Mouse (Mus musculus): ENCODE results near the gene Lypd9.
"Not testable (repeated sequence)": the region's sequence is repeated elsewhere in the genome, so short reads cannot be mapped to it uniquely, and the experiment has no call there.

Lypd9 gene

DNA sequence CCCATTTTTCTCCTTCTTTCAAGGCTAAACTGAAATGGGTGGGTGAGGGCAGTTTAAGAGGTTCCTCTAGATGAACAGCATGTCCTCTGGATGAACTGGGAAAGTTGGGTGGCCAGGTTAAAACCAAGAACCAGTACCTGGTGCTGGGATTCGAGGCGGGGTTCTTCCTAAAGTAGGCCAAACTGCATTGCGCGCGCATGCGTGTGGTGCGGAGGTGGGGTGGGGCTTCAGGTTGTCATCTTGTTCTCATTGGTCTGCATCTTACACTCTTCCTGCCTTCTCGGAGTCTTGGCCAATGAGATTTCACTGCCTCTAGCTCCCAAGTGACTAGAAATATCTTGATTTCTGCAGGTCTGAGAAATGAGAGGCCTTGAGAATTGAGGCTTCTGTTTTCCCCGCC is at the start of gene Lypd9:
Gene Lypd9, minus strand, starts transcription at position 165 of the 400 bp plus-strand sequence.
- no peak for DNase-seq

DNA sequence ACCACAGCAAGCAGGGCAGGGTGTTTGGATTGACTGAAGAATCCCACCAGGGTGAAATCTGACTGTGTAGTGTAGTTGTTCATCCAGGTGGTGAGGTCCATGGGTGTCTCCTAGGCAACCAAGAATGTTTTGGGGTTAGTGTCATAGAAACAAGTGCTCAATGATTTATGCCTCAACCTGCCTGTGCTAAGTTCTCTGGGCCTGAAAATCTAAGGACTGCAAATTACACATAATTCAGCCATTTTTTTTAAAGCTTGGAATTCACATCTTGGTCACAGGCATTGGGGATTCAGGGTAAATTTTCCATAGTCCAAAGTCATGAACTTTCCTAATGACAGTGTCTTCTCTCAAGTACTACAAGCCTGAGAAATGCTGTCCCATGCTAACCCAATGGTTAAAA is 49.7 kb upstream of the Lypd9 start, which contains the start of gene Olfr331:
Gene Olfr331, minus strand, starts transcription at position 101 of the 400 bp plus-strand sequence.
- DNase-seq = not testable (repeated sequence)

DNA sequence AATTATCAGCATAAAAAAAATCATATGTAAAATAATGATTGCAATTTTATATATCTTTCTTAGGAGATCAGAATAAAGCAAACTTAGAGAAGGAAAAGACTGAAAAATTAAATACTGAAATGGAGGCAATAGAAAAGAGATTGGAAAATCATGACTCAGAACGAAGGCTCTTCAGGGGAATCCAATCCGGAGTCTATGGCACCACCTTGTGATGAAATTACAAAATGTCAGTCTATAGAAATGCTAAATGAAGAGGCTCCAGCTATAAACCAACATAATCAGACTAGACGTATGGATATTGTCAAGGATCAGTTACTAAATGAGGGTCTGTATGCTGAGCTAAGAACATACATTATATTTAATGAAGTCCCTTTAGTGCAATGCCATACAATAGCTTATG is 46.6 kb upstream of the Lypd9 start:
- no peak for DNase-seq

DNA sequence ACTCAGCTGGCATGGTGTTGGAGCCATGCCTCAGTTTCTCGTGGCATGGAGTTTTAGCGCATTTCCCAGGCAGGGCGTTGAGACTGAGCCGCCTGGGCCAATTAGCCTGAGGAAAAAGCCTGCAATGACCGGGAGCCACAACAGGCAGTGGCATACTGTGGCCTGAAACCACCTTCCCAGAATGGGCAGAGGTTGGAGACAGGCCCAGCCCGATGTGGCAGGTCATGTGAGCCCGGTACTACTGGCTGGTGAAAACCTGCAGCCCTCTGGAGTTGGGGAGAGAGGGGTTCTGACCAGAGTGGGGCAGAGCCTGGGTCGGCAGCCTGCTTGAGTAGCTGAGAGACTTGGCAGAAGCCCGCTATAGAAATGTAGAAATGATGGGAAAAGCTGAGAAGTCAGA is 46.0 kb upstream of the Lypd9 start:
- no peak for DNase-seq

DNA sequence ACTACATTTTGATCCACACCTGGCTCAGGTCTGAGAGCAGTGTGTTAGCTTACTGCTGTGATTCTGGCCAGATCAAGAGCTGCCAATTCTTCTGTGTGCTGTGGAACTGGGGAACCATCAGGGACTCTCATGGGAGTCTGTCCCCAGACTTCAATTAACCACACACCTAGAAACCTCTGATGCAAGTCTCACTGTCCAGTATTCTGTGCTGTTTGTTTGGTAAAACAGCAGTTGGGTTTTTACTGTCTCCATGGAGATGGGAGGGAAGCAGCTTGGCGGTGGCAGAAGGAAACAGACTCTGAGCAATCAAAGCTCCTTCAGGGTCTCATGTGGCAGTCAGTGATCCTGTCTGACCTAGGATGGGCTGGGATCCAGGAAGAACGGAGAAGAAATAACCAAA is 39.7 kb upstream of the Lypd9 start, which contains the start of gene Olfr332:
Gene Olfr332, minus strand, starts transcription at position 101 of the 400 bp plus-strand sequence.
- no peak for DNase-seq

DNA sequence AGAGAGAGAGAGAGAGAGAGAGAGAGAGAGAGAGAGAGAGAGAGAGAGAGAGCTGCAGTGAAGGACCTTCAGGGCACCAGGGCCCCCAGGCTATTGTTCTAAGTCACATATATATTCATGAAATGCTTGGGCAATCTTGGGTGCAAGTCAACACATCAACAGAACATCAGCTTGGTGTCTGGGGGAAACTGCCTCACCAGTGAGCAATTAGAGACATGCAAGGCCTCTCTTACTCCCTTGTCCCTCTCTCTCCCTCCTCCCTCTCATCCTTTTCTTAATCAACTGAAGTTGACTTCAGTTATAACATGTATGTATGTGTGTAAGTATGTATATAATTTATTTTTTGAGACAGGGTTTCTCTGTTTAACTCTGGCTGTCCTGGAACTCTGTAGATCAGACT is 9.4 kb upstream of the Lypd9 start, which contains the start of gene Olfr30:
Gene Olfr30, minus strand, starts transcription at position 101 of the 400 bp plus-strand sequence.
- no peak for DNase-seq

DNA sequence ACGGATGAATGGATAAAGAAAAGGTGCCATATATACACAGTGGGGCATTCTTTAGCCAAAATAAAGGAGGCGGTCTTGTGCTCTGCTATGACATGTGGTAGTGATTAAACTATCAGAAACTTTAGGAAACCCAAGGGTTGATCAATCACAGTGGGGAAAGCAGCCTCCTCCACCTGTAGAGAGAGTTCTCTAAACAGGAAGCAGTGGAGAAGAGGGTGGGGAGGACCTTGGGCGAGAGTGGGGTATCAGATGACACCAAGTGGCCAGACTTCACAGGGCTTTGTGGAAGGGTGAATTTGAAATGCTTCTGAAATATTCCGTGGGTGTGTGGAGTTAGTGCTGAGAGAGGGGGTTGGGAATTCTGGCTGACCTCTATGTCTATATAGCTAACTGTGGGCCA is 869 bp upstream of the Lypd9 start:
- no peak for DNase-seq

DNA sequence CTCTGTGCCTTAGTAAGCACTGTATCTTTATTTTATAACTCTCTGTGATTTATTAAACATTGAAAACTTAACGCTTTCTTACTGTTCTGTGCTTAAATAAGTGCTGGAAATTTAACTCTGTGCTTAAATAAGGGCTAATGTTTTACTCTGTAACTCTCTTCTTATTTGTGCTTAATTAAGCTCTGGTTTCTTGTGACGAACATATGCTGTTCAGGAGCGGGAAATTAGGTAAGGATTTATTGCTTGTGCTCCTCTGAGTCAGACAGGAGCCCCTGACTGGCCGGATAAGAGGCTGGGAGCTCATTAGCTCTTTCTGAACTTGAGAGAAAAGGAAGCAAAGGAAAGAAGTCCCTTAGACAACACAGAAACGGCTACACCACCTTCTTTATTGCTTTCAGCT is 14.9 kb downstream of the Lypd9 start:
- no peak for DNase-seq

DNA sequence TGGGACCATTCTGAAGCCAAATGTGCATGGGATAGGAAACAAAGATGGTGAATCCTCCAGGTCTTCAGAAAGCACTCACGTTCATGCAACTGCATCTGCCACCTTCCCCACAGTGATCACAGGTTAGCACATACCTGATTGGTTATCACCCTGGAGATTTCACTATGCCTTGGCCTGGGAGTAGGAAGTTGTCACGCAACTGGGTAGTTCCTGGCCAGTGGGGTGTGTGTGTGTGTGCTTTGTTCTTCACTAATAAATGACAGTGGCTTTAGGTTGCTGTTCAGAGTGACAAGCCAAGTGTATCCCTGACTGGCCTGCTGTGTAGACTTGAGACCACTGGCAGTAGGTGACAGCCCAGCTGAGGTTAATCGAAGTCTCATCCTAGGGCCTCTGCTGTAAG is 20.5 kb downstream of the Lypd9 start, which contains the start of gene Gm12253:
Gene Gm12253, plus strand, starts transcription at position 301 of the 400 bp plus-strand sequence.
- no peak for DNase-seq

DNA sequence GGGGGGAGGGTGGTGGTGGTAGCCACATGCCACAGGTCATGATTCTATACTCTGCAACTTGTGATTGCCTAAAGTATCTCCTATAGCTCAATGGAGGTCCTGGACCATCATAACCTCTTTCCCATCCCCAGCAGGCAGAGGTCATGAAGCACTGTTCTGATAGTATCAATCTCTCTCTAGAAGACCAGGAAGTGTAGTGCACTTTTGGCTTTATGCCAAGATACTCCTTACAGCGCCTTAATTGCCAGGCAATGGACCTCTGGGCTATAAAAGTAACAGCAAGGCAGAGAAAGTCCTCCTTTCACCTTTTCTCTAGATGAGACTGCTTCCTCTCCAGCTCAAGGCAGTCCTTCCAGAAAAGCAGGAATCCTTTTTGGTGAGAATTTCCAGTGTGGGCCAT is 31.9 kb downstream of the Lypd9 start, which contains the start of gene 1810065E05Rik:
Gene 1810065E05Rik, plus strand, starts transcription at position 297 of the 400 bp plus-strand sequence.
- no peak for DNase-seq

DNA sequence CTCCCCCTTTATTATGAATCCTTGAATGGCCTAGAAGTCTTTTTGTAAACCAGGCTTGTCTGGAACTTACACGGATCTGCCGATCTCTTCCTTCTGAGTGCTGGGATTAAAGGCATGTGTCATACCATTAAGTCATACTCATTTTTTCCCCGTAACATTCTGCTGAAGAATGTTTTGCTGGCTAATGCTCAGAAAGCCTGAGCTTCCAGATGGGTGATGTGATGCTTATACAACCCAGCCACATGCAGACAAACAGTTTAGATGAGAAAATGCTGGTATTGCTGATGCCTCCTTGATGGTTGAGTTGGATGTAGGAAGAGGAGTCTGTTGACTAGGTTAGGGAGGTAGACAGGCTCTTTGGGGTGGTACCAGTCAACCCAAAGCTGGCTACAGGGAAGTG is 34.4 kb downstream of the Lypd9 start:
- DNase-seq = no peak

DNA sequence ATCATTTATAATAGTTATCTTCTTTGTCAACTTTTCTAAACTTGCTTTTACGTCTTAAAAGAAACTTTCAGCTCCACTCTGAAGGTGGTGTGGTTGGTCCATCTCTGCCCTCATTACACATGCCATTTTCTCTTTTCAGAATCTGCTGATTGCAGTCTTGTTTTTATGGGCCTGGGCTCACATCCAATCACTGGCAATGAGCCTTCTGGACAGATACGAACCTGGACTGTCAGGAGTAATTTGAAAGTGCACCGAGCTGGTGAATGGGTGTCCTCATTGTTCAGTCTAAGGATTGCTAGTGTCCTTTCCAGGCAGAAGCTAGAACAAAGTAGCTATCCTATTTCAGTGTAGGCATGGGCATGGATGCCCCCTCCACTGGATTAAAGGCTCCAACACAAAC is 44.7 kb downstream of the Lypd9 start:
- DNase-seq = peak; percentile 8

DNA sequence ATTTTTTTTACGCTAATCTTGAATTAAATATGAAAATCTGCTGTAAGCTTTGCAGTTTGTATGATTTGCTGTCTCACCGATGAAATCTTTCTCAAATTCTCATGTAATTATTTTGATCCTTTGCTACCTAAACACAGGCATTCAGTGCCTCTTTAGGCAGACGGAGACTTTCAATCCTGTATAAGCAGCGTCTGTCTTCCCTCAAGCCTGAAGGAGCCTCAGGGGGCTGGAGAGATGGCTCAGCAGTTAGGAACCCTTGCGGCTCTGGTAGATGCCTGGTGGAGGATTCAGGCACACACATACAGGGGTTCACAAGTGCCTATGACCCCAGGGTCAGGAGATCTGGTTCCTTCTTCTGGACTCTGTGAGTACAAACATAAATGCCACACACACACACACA is 52.1 kb downstream of the Lypd9 start:
- no peak for DNase-seq

DNA sequence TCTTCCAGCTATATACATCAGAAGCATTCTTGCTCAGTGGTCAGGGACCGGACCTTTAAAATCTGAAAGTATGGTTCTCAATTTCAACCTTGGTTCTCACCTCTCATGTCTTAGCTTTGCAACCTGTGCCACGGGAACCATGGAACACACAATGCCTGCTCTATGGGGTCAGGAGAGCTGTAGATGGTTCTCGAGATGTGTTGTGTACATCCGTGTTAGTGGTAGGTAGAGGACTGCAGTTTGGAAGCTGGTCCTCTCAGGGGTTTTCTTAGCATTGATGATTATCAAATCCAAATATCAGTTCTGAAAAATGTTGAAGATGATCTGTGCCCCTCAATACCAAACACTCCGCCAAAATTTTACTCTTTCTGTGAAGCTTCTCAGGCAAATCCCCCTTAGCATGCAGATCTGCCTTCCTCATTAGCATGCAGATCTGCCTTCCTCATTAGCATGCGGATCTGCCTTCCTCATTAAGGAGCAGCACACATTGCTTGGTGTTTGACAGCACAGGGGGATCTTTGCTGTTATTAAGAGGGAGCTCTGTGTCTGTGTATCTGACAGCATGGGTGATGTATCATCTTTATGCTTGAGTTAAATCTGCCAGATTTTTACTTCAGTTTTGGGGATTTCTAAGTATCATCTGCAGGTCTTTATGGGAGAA is 52.6 kb downstream of the Lypd9 start:
- DNase-seq = no peak

All from kidney, adult 18-20 months (tissue).